Mouse (Mus musculus) megakaryocyte, embryonic 14.5 days (primary cell): Measurements from ENCODE around the gene Cdkn1a.

ENCODE experiments used
- FLI1 ChIP-seq: IDR thresholded peaks from 2 replicates; pipeline ENCODE4 v1.6.1; 2012; ENCODE audit warnings: low read length, inconsistent platforms, mixed read lengths
- GATA1 ChIP-seq: IDR thresholded peaks from 3 replicates; pipeline ENCODE4 v1.6.1; 2012; ENCODE audit warnings: mixed read lengths, low read length, inconsistent platforms, borderline replicate concordance

- TF ChIP-seq GATA1 = no peak
- no peak for TF ChIP-seq FLI1
Measured at GRCm38 (mm10) chr17:29083586-29083985, 7.2 kb upstream of the Cdkn1a start.
